Mouse (Mus musculus) mouse trophoblast stem cell (cell line): ENCODE data around the gene Ube3c.
"Not testable (repeated sequence)": the region's sequence is repeated elsewhere in the genome, so short reads cannot be mapped to it uniquely, and the experiment has no call there.

ENCODE experiments used
- in situ Hi-C, 2 experiments: fragments of 300-500 bp; cut with MseI, MboI; formaldehyde crosslinking; loops; 2 replicates in 1 of 2; 3 replicates in 1 of 2; pipeline ENCODE4 v1.15.1; 2025

Ube3c gene

DNA sequence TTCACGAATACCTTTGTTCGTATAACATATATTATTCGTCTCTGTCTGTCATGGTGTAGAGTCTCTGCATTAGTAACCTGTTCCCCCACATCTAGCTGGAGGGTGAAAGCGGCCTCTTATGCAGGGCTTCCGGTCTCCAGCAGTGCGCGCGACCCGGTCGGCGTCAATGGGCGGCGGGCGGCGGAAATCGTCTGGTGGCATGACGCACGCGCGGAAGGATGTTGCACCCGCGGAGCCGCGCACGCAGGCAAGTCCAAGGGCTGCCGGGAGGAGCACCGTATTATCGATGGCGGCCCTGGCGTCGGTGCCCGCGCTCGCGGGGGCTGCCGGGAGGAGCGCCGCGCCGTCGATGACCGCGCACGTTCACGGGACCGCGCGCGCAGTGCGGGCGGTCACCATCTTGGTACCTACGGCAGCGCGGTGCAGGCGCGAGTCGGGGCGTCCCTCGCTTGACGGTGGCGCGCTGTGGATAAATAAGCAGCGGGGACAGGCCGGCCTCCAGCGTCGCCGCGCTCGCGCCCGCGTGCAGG lies at the start of gene Ube3c:
TSS of gene Ube3c (plus strand) at position 395 of the 530 bp plus-strand sequence.
- in situ Hi-C loops = no loop called here

DNA sequence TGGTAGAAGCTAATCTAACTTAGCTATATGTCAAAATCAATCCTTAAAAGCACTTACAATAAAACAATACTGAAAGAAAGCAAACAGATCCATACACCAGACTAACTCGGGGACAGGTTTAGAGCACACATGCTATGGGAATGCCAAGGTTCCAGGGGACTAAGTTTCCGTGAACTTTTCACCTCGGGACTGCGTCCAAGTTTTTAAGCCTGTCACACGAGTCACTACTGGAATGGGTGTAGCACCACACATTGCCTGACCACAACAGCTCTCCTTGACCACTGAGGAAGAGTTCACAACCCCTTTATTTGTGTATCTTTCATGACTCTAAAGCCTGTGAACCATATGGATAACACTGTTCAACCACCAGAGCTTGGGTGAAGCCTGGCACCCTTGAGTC lies 8.9 kb upstream of the Ube3c start:
- in situ Hi-C loops = no loop called here

DNA sequence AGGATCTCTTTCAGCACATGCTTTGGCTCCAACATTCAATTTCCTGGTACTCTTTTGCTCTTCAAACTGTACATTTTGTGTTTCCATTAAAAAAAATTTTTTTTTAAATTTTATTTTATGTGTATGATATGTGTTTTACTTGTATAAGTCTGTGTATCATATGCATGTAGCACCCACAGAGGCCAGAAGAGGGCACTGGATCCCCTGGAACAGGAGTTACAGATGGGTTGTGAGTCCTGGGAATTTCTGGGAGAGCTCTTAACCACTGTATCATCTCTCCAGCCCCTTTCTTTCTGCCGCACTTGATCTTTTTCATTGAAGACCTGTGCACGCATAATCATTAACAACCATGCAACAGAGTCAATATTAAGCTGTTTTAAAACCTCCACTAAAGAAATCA lies 8.4 kb upstream of the Ube3c start:
- in situ Hi-C loops = no loop called here

DNA sequence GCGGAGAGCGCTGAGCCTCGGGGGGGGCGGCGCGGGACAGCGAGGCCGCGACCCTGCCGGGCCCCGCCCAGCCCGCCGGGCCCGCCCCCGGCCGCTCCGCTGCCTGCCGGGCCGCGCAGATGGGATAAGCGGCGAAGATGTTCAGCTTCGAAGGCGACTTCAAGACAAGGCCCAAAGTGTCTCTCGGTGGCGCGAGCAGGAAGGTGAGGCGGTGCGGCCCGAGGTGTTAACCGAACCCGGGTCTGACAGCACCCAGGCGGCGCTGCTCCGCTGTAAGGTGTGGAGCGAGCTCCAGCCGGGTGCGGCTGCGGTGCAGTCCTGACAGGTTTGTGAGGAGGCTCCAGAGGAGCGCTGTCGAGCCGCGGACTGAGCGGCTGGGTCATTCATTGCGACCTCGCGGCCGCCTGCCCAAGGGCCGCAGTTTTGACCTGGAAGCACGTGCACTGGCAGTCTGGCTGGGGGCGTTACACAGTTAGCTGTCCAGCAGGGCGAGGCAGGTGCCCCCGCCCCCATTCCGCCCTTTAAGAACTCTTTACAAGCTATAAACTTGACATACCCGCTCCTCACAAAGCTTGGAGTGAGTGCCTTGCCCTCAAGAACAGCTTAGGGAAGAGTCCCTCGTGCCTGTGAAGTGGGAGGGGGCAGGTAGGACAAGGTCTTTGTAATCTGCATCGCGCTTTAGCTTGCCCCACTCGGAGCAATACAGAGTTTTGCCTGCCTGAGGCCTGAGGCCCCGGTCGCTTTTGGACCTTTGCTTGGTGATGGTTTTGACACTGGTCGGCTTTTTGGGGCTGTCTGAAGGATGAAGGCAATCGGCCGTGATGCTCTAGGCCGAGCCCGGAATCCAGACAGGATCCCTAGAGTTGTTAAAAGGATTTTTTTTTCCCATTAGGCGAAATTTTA lies 587 bp downstream of the Ube3c start:
- in situ Hi-C loops = no loop called here

DNA sequence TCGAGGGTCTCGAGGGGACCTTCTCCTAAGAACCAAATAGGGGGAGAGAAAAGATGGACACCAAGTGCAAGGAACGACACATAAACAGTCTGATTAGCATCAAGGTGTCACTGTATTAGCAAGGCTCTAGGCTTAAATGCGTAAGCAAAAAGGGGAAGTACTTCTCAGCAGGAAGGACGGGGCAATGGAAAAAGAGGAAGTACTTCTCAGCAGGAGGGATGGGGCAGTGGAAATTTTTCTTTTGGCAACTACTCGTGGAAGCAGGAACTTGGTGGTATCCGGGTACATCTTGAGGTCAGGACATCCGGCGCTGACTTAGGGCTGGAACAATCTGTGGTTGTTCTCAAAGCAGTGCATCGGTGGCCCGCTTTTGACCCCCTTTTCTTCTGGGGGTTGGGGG lies 5.2 kb downstream of the Ube3c start:
- in situ Hi-C loops = not testable (repeated sequence)

DNA sequence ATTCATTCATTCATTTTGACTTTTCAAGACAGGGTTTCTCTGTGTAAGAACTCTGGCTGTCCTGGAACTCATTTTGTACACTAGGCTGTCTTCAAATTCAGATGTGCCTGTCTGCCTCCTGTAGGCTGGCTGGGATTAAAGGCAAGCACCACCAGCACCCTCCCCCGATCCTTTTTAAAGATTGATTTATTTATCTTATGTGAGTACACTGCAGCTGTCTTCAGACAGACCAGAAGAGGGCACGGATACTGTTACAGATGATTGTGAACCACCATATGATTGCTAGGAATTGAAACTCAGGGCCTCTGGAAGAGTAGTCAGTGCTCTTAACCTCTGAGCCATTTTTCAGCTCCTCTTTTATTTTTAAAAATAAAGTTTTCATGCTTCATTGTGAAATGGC lies 6.0 kb downstream of the Ube3c start:
- in situ Hi-C loops = no loop called here

DNA sequence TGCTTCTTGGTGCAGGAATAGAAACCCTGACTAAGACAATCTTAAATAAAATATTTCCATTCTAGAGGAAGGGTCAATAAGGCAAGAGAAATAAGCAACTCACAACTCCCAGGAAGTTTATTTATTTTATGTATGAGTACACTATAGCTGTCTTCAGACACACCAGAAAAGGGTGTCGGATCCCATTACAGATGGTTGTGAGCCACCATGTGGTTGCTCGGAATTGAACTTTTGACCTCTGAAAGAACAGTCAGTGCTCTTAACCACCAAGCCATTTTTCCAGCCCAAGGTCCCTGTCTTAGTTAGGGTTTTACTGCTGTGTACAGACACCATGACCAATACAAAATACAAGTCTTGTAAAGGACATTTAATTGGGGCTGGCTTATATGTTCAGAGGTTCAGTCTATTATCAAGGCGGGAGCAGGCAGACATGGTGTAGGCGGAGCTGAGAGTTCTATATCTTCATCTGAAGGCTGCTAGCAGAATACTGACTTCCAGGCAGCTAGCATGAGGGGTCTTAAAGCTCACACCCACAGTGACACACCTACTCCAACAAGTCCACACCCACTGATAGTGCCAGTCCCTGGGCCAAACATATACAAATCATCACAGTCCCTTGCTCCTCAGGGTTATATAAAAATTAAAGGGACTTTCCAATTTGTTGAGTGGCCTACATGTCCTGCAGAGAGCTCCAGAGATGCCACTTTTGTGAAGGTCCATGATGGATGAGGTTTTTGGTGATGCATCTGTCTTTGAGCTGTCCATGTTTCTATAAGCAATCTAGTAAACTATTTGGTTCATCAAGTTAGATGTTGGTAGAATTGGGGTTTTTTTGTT lies 9.0 kb downstream of the Ube3c start:
- in situ Hi-C loops = no loop called here

DNA sequence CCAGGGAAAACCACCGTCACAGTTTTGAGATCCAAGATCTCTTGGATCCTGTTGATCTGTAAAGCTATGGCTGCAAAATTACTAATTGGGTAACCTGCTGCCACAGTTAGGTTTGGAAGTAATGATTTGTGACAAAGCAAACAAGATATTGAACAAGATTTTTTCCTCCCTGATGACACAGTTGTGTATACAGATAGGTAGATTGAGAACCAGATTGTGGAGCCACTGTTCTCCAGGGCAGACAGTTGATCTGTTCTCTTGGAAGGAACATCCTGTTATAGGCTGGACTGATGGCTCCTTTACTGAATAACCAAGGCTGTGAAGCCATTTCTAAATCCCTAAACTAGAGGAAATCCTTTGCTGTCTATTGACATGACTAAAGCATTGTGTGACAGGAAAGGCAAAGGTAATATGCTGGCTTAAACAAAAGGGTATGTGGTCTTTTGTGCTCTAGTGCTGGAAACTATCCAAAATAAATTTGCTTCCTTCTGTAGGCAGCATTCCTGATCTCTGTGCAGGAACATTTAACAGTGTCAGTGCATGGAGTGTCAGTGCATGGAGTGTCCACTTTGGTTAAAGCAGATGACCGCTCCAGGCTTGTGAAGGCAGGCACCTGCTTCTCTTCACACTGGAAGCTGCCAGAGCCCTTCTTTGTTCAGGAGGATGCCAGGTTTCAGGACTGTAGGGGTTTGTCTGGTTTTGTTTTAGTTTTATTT lies 15.0 kb downstream of the Ube3c start:
- in situ Hi-C loops = no loop called here

DNA sequence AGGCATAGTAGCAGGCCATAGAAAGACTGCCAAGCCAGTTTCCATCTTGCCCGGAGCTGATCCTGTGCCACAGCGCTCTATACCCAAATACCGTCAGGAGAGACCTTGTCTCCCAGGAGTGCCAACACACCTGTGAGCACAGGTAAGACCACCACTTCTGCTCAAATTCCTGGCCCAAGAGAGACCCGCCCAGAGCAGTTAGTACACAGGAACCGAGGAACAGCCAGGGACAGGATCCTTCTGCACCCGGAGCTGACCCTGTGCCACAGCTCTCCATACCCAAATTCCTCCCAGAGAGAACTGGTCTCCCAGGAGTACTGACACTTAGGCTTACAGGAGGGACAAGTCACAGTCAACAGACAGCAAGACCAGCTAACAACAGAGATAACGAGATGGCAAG lies 23.1 kb downstream of the Ube3c start:
- in situ Hi-C loops = not testable (repeated sequence)

DNA sequence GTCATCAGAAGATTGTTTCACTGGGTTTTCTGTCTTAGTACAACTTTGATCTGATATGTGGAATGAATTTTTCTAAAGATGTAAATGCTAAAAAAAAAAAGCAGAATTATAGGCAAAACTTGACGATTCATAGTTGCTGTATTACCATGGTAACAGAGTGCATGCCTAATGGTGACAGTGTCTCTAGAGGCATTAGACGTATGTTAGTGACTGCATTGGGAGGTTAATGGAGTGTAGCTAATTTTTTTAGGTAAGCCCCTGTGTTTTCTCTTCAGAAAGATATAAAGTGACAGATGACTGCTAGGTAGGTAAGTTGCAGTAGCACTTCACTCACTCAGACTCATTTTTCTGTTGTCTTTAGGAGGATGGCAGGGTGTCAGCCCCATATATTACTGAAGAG lies 37.5 kb downstream of the Ube3c start:
- in situ Hi-C loops = no loop called here

DNA sequence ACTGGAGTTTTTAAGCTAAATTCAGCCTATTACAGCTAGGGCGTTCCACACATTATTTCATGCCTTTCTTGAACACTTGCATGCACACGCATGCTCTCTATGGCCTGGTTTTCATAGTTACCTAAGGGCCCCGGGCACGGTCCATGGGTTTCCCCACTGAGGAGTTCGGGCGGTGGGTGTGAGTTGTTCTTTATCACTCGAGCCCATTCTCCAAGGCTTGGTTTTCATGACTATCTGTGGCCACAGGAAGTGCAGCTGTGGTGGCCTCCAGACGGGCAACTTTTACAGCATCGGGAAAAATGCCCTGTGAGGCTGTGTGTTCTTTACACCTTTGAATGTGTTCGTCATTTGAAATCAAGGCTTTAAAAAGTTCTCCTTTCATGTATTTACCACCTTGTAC lies 56.6 kb downstream of the Ube3c start:
- in situ Hi-C loops = no loop called here

DNA sequence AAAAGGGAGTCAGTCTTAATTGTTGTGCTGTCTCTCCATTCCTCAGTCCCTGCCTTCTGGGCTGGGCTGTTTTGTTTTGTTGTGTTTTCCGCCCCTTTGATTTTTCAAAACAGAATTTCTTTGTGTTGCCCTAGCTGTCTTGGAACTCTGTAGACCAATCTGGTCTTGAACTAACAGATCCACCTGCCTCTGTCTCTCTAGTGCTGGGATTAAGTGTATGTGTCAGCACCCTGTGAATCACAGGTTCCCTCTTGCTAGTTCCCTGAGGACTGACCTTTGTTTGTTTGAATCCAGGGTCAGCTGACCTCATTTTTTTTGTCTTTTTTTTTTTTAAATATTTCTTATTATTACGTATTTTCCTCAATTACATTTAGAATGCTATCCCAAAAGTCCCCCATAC lies 60.9 kb downstream of the Ube3c start:
- in situ Hi-C loops = no loop called here

DNA sequence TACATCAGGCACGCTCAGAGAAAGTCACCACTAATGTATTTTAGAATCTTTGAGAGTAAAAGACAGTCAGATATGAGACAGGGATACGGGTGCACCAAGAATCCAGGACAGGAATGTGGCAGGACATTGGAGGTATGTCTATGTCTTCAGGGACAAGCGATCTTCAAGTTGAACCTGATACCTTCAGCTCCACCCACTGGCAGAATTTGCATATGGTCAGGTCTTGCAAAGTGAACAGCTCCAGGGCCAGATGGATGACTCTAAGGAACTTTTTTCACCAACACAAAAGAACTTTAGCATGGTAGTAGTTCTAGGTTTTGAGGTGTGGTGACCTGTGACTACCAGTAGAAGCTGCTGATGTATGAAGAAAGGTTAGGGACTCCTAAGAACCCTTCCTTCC lies 62.7 kb downstream of the Ube3c start:
- in situ Hi-C loops = no loop called here

DNA sequence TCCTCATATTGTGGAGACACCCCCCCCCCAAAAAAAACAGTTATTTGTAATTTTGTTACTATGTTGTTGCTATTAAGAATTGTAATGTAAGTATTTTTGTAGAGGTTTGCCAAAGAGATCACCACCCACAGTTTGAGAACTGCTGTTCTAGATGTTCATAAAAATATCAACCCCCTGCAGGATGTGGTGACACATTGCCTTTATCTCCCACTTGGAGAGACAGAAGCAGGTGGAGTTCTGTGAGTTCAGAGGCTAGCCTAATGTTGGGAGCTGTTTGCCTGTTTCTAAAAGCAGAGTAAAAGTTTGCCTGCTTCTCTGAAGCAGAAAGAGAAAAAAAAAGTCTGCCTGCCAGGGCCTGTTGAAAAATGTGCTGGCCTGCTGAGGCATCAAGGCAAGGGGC lies 67.3 kb downstream of the Ube3c start:
- in situ Hi-C loops = no loop called here

DNA sequence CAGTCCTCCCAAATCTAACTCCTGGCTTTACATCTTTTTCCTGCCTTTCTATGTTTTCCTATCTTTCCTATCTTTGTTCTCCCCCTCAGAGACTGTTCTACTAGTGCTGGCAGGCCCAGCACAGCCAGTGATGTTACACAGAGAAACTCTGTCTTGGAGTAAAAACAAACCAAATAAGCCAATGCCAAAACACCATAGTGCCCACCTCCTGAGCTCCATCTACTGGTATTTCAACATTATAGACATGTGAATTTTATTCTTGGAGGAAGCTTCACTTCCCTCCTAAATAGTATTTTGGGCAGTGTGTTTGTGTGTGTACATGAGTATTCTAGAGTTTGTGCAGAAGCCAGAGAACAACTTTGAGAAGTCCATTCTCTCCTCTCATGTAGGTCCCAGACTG lies 67.8 kb downstream of the Ube3c start:
- in situ Hi-C loops = no loop called here

DNA sequence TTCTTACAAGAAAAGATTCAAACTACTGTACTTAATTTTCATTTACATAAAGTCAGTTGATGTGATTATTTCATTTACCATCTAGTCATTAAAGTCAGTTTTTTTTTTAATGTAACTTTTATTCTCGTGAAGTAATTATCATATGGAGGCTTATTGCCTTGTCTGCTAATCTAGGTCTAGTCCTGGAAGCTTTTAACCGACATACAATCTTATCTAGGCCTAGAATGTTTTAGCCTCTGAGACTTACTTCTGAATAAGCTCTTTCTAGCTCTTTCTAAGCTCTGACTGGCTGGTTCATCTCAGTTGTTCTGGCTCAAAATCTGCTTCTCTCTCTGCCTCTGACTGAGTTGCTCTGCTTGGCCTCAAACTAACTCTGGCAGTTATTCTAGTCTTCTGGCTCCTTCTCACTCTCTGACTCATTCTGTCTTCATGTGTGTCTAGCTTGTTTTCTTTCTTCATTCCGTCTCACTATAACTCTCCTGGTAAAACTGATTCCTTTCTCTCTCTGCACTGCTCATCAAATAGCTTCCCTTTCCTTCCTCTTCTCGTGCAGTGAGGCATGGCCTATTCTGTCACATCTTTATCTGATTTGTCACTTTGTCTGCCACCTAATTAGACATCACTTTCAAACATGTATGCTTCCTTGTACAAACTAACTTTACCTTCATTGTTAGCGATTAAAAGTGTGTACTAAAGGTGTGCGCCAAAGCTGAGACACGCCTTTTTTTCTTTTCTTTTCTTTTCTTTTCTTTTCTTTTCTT lies 72.3 kb downstream of the Ube3c start:
- in situ Hi-C loops = no loop called here

DNA sequence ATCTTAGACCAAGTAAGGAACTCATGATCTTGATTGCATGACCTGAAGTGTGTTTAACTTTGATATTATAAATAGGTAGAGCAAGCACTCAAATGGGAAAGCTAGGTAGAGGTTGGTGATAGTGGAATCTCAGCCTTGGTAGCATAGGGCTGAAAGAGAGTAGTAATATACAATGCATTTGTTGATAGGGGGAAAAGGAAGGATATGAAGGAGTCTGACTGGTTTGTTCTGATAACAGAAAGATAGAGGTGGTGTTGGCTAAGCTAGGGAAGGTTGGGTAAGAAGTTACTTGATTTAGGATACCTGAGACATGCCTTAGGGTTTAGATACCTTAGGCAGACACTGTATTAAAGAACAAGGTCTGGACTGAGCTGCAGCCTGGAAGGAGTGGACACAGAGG lies 82.7 kb downstream of the Ube3c start:
- in situ Hi-C loops = no loop called here

DNA sequence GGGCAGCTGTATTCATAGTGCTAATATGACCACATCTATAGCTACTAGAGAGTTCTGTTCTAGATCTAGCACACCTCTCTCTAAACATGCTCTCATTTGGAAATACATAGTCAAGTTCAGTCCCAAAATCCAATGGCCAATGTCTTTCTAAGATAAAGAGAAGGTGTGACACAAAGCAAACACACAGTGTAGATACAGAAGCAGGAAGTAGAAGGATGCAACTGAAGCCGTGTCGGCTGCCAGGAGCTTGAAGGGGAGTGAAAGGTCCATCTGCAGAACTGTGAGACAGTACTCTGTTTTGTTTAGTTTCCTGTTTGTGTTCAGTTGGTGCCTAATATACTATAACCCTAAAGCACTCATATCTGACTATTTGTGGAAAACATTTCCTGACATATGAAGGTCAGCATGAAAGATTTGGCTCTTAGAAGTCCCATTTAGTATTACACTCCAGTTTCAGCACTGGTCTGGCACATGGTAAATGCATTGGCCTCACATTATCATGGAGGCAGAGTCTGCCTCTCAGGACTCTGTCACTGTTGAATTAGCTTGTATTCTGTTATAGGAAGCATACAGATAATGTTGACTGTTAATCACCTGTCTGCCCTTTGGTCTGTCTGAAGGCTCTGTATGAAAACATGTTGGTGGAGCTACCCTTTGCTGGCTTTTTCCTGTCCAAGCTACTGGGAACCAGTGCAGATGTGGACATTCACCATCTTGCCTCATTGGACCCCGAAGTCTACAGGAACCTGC lies 88.7 kb downstream of the Ube3c start:
- in situ Hi-C loops = no loop called here

DNA sequence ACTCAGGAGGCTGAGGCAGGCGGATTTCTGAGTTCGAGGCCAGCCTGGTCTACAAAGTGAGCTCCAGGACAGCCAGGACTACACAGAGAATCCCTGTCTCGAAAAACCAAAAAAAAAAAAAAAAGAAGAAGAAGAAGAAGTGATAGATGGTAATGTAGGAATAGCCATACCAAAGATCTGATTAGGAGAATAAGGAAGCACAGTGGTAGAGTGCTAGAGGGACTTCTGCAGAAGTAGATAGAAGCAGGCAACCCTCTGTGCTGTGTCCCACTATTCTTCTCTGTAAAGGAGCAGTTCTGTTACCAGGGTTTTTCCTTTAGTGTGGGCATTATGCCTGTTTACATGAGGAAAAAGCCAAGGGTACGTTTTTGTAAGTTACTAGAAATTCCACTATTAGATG lies 92.2 kb downstream of the Ube3c start:
- in situ Hi-C loops = not testable (repeated sequence)

DNA sequence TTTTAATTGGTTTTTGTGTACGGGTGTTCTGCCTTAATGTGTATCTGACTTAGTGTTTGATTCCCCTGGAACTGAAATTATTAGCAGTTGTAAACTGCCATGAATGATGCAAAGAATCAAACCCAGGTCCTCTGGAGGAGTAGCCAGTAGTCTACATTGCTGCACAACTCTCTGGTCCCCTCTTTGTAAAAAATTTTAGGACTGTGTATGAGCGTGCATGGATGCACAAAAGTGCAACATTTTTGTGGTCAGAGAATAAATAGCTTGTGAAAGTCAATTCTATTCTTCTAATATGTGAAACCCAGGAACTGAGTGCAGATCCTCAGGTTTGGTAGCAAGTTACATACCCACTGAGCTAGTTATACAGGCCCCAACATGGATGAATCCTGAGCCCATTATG lies 96.3 kb downstream of the Ube3c start:
- in situ Hi-C loops = no loop called here

DNA sequence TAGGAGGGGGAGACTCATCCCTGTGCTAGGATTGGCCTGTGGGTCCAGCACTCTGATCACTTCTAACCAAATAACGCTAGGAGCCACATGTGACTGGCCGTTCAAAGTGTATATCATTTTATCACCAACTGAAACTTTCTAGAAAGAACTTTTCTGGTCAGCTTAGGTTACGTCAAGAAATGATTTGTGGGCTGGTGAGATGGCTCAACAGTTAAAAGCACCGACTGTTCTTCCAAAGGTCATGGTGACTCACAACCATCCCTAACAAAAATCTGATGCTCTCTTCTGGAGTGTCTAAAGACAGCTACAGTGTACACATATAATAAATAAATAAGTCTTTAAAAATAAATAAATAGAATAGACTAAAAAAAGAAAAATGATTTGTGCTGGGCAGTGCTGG lies 103.5 kb downstream of the Ube3c start:
- in situ Hi-C loops = no loop called here
